In the genomic region with DNA sequence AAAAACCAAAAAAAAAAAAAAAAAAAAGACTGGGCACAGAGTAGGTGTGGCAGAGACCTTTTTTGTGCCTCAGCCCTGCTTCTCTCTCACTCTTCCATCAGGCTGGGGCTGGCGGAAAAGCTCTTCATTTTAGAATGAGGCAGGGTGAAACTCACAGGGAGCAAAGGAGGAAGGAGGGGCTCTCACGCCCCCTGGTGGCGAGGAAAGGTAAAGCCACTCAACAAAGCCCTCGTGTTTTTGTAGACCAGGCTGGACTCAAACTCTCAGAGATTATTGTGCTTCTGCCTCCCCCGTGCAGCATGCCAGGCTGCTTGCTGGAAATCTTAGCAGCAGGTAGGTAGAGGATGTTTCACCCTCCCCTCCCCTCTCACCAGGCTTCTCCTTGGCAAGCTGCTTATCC, we compare ENCODE assay signal across 8 mouse cellular contexts. TPM values are rescaled to one million over a fixed set of nuclear protein-coding genes. Genes with fewer than 3 reads are reported as not detected.
DNase-seq lines count a peak whose midpoint lies in the region; ATAC-seq lines count a peak whose summit lies in the region.

No protein-coding gene starts in this region.

- no peak overlapping the region for H3K4me3 ChIP-seq in heart, embryonic 11.5 days (ENCODE audit: low read depth, low read length)
- no peak overlapping the region for H3K4me3 ChIP-seq in embryonic facial prominence, embryonic 10.5 days

- DNase-seq in heart, adult 18-20 months: peak; percentile 65 to 84
- peak; percentile 71 for DNase-seq in CD4-positive helper T cell, adult 2 months (ENCODE audit: low read depth, low spot score)
- peak; percentile 60 to 68 for DNase-seq in adrenal gland, adult 18-20 months (ENCODE audit: low spot score in 2 of 2)
- DNase-seq in embryonic facial prominence, embryonic 10.5 days (ENCODE audit: low spot score): peak; percentile 59
- peak; percentile 64 to 73 for DNase-seq in kidney, postnatal 25 days
- DNase-seq in lung, postnatal 25 days (ENCODE audit: low spot score): peak; percentile 61
- peak; percentile 83 for DNase-seq in splenic B cell, adult 2 months (ENCODE audit: low read depth, low spot score)

- no peaks in the 10 kb centered on the region for H3K27me3 ChIP-seq in heart, embryonic 11.5 days (ENCODE audit: control insufficient read depth, insufficient read depth, low read length)
- H3K27me3 ChIP-seq in embryonic facial prominence, embryonic 10.5 days (replicated peaks; ENCODE audit: low read depth, poor library complexity, severe bottlenecking): no peaks in the 10 kb centered on the region
- H3K27me3 ChIP-seq in splenic B cell, adult 2 months (ENCODE audit: control insufficient read depth, insufficient read depth, low read length, poor library complexity, severe bottlenecking): no peaks in the 10 kb centered on the region

- H3K9me3 ChIP-seq in heart, embryonic 11.5 days (replicated peaks; ENCODE audit: control insufficient read depth, low read length): no peaks in the 10 kb centered on the region
- peaks cover 7% of the 10 kb centered on the region; the same call in 1 of the 2 replicates for H3K9me3 ChIP-seq in embryonic facial prominence, embryonic 10.5 days

- WGBS in heart, embryonic 11.5 days (ENCODE audit: insufficient replicate concordance): 50% methylated on average over 5 of the region's 5 CpGs
- 61% methylated on average over 5 of the region's 5 CpGs for WGBS in embryonic facial prominence, embryonic 10.5 days

- peaks cover 40% of the 10 kb centered on the region for H3K36me3 ChIP-seq in heart, embryonic 11.5 days (ENCODE audit: control insufficient read depth, insufficient read depth, low read length)
- H3K36me3 ChIP-seq in embryonic facial prominence, embryonic 10.5 days (replicated peaks): peaks cover 99% of the 10 kb centered on the region
- H3K36me3 ChIP-seq in splenic B cell, adult 2 months (ENCODE audit: control insufficient read depth, insufficient read depth, low read length, poor library complexity, severe bottlenecking): peaks cover 24% of the 10 kb centered on the region

- no peak for ATAC-seq in heart, embryonic 11.5 days (replicated peaks; ENCODE audit: insufficient number of reproducible peaks, low FRiP score, low TSS enrichment)

- H3K4me1 ChIP-seq in heart, embryonic 11.5 days (ENCODE audit: control insufficient read depth, insufficient read depth, low read length): no peaks in the 10 kb centered on the region
- H3K4me1 ChIP-seq in embryonic facial prominence, embryonic 10.5 days: no peaks in the 10 kb centered on the region

- no peak overlapping the region for H3K9ac ChIP-seq in heart, embryonic 11.5 days (ENCODE audit: low read depth, low read length)

- H3K4me2 ChIP-seq in heart, embryonic 11.5 days: no peak overlapping the region

- no peak overlapping the region for H3K27ac ChIP-seq in heart, embryonic 11.5 days (ENCODE audit: low read depth, low read length)
- H3K27ac ChIP-seq in embryonic facial prominence, embryonic 10.5 days (replicated peaks): no peak overlapping the region

RNA-seq across cellular contexts. Expression of a gene that starts 7.3 kb away (rescaled TPM):
- 10 to 100 TPM; 65.8 to 77.3 TPM for total RNA-seq in heart, adult 18-20 months (2021)
- polyA plus RNA-seq in heart, embryonic 11.5 days (2014; fragmentation: Nextera tagmentation; extraction: Ambion mirVana): 16.3 and 23.4 TPM in 2 replicates
- 100 to 1,000 TPM in 1 of 2 experiments, 10 to 100 TPM in 1; 28.7 to 121 TPM for total RNA-seq in adrenal gland, adult 18-20 months (2021)
- 11.6 and 13.8 TPM in 2 replicates for polyA plus RNA-seq in embryonic facial prominence, embryonic 10.5 days (2016; fragmentation: Nextera tagmentation; extraction: Ambion mirVana)

RNA-seq across cellular contexts. Expression of a gene that starts 28.8 kb away (rescaled TPM):
- total RNA-seq in heart, adult 18-20 months (2021): 100 to 1,000 TPM; 134 to 143 TPM
- polyA plus RNA-seq in heart, embryonic 11.5 days (2014; fragmentation: Nextera tagmentation; extraction: Ambion mirVana): 130 and 137 TPM in 2 replicates
- 100 to 1,000 TPM; 181 to 185 TPM for total RNA-seq in adrenal gland, adult 18-20 months (2021)
- 180 and 185 TPM in 2 replicates for polyA plus RNA-seq in embryonic facial prominence, embryonic 10.5 days (2016; fragmentation: Nextera tagmentation; extraction: Ambion mirVana)

RNA-seq across cellular contexts. Expression of a gene that starts 52.5 kb away (rescaled TPM):
- total RNA-seq in heart, adult 18-20 months (2021): 100 to 1,000 TPM; 181 to 202 TPM
- polyA plus RNA-seq in heart, embryonic 11.5 days (2014; fragmentation: Nextera tagmentation; extraction: Ambion mirVana): 726 and 772 TPM in 2 replicates
- 100 to 1,000 TPM; 179 to 265 TPM for total RNA-seq in adrenal gland, adult 18-20 months (2021)
- 756 and 839 TPM in 2 replicates for polyA plus RNA-seq in embryonic facial prominence, embryonic 10.5 days (2016; fragmentation: Nextera tagmentation; extraction: Ambion mirVana)
